Mouse (Mus musculus): Measurements from ENCODE around the gene Rasgrf1.

Rasgrf1 gene

DNA sequence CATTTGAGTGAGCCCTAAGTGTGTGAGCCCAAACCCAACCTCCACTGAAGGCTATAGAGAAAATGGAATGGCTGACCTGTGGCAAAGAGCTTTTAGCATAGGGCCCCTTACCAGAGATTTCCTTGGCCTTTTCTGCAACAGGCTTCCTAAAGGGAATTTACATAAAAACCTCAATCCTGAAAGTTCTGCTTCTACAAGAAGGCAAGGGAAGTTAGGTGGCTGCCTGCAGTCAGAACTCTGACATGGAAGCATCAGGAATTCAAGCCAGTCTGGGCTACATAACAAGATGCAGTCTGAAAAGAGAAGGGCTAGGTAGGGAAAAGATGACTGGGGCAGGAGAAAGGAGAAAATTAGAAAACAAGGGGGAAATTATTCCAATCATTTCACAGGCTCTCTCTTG lies 1.8 kb upstream of the Rasgrf1 start:
- DNase-seq = no peak

DNA sequence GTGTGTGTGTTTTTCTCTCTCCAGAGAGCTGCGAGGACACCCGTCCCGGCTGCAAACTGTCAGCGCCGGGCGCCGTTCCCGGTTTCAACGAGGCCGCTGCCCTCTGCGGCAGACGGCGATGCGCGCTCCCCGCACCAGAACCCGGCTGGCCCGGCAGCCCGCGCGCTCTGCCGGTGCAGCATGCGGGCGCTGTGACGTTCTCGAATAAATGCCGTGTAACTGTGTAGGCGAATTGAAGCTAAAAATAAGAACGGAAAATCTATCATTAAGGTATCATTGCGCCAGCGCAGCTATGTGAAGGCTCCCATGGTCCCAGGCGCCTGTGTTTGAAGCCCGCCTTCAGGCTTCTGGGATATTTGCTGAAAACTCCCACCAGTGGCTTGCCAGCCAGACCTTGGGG lies 1.1 kb upstream of the Rasgrf1 start:
- peak; percentile 85 for DNase-seq

DNA sequence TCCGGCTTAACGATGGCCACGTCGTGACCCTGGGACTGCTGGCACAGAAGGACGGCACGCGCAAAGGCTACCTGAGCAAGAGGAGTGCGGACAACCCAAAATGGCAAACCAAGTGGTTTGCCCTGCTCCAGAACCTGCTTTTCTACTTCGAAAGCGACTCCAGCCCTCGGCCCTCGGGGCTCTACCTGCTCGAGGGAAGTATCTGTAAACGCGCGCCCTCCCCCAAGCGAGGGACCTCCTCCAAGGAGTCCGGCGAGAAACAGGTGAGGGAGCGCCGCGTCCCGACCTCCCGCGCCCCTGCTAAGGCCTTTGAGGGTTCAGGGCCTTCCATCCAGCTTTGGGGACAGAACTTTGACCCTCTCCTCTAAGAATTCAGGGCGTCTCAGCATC lies 298 bp downstream of the Rasgrf1 start:
- peak in 1 of 2 experiments; percentile 43 for DNase-seq

DNA sequence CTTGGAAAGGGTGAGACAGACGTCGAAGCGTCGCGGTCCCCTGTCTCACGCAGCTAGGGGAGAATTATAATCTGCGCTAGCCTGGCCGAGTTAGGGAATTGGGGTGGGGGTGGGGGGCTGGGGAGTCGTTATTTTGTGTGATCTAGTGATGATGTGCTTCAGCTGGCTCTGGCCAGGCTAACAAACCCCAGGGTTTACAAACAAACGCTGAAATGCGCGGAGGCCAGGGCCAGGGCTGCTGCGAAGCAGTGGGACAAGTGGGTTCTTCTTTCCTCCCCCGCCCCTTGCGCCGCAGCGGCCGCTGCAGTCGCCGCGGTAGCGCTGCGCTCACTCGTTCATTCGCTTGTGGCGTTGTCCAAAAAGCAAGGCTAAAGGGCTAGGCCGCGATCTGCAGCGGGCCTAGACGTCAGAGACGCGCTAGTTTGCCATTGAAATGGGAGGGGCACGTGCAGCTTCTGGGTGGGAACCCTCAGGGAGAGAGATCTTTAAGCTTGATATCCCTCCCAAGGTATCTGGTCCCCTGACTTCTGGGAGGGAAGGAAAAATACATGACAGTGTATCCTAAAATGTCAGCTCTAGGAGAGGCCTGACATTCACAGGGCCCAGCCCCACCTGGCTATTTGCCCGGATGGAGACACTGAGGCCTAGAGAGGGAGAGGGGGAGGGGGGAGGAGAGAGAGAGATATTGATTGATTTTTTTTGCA lies 1.2 kb downstream of the Rasgrf1 start:
- peak; percentile 39 to 42 for DNase-seq

DNA sequence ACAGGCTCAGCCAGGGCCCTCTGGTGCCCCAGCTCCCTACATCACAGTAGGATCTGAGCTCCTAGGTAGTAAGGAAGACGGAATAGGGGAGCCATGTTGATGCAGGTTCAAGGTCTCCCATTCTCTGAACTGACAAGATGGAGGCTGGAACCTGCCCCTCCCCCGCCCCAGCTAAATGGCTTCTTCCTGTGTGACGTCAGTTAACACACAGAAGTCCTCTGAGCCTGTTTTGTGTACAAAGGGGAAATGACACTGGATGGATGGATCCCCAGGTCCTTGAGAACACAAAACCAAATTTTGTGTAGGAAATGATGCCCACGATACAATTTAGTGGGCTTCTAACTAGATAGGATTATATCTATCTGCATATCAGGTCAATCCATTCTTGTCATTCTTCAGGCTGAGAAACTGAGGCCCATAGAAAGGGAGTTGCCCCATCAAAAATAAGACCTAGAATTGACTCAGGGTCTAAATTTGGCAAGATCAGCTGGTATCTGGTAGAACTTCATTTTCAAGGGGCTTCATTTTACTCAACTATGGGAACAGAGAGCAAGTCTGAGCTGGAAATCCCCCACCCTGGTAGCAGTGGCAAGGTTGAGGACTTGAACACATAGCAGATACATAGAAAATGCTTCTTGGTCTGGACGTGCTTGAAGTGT lies 2.3 kb downstream of the Rasgrf1 start:
- no peak for DNase-seq

DNA sequence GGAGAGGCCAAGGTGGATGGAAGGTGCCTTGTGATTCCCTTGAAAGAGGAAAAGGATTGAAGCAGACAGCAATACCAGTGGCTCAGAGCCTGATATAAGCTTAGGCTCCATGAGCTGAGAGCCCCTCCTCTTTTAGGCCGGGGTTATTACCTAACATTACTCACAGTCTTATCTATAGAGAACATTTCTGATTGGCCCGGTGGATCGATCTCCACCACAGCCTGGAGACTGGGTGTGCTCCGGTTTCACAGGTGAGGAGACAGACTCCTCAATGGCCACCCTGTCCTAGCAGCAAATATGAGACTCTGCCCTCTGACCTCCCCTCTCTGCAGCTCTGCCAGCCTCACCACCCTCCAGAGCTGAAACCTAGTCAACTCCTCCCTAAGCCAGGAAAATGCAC lies 3.4 kb downstream of the Rasgrf1 start:
- no peak for DNase-seq

DNA sequence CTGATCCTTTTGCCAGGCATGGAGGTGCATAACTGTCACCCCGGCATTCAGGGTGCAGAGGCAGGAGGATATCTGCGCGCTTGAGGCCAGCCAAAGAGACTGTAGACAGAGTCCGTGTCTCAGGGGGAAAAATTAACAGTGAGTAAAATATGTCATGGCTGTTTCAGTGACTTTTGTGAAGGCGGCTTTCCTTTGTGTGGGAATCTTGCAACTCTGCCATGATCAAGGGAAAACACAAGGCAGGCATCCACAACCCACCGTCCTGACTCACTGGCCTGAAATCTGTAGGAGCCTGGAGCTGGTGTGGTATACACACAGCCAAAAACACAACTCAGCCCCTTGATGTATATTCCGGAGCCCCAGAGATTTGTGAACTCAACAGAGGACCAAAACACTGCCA lies 6.8 kb downstream of the Rasgrf1 start:
- DNase-seq = no peak

DNA sequence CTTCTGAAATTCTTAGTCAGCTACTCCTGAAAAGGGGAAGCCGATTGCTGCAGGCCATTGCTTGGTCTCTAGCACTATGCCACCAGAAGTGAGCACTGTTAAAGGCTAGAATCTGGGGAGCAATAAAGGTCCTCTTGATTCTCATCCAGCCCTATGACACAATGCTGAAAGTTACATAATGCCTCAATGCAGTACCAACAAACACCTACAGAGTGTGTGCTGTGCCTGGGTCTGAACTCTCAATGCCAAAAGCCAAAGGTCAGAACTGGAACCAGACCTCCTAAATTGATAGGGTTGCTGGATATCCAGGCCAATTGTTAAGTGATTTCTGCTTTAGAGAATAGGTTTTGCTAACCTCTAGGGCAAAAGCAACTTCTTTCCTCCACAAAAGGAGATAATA lies 7.7 kb downstream of the Rasgrf1 start:
- DNase-seq = no peak

DNA sequence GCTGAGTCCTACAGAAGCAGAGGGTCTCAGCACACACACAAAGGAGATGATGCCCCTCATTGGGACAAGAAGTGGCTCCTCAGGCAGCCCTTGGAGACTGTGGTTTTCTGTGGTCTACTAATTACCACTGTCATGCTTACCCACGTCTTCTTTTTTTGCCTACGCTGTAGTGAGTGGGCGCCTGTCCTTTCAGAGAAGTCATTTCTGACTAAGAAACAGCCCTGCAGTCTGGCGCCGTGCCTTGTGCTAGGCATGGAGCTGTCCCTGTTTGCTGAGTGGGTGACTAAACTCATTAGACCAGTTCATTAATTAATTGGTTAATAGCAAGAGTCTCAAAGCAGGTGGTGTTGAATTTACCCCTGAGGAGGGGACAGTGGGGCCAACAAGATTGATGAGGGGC lies 9.1 kb downstream of the Rasgrf1 start:
- DNase-seq = peak in 1 of 2 experiments; percentile 24

DNA sequence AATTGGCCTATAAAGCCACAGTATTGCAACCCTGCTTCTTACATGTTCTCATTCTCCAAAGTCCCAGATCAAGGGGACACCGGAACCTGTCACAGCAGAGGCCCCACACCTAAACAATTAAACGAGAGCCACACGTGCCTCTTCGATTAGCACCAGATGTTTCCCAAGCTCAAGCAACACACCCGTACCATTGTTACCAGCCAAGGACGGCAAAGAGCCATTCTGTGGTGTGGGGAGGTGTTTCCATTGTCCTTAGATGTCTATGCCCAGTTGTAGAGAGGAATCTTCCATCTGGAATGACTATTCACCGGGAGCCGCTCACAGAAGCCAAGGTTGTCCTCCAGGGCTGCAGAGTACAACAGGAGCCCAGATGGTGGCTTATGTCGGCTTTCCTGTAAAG lies 11.4 kb downstream of the Rasgrf1 start:
- no peak for DNase-seq

DNA sequence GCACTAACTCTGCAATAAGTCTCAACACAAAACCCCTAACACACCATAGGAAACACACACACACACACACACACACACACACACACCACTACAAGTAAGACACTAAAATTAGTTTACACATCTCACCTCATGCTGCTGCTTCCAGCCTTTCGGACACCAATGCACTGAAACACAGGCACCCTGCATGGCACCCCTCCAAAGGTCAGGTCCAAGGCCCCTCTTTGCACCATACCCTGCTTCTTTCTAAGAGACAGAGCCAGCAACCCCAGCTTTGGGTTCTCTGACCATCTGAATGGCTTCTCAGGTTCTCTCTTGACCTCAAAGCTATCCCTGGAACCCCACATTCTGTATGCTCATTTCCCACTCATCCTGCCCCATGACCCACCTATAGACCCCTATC lies 13.0 kb downstream of the Rasgrf1 start:
- no peak for DNase-seq

DNA sequence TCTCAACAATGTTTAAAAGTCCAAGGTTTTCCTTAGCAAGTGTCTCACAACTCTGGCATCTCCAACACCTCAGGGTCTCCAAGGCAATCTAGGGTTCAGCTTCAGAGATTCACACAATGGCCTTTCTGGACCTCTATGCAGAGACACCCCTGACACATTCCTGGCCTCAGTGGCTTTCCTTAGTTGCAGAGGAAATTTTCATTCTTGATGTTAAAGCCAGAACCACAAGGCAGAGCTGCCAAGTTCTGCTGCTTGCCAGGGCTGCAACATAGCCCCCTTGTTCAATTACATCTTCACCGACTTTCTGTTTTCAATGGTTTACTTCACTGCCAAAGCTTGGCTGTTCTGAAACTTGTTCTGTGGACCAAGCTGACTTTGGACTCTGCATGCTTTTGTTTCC lies 15.1 kb downstream of the Rasgrf1 start:
- DNase-seq = no peak

DNA sequence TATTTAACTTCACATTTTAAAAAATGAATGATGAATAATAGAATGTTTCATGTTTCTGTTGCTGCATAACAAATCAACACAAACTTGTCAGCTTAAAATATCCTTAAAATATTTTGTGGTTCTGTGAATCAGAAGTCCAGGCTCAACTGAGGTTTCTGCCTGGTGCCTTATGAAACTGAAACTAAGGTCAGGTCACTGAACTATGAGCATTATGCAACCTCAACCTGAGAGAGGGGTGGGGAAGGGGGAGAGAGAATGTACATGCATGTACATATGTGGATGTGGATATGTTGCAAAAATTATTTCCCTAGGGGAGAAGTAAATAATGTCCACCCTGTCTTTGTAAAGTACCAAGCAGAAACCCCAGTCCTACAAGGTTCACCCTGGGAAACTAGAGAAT lies 18.8 kb downstream of the Rasgrf1 start:
- DNase-seq = no peak

DNA sequence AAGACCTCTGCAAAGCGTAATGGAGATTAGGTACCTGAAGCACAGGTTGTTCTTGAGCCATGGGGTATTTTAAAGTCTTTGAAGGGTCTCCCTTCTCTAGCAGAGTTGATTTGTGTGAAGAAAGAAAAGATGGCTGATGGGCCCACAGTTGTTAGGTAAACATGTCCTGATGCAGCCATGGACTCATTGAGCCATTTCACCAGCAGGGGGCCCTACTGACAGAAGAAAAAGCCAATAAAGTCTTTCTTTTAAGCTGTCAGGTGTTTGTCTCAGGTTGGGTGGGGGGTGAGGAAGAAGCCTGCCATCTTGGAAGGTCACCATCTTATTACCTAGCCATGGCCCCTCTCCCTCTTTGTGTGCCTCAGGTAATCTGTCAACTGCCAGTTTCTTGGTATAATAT lies 30.7 kb downstream of the Rasgrf1 start:
- DNase-seq = no peak

DNA sequence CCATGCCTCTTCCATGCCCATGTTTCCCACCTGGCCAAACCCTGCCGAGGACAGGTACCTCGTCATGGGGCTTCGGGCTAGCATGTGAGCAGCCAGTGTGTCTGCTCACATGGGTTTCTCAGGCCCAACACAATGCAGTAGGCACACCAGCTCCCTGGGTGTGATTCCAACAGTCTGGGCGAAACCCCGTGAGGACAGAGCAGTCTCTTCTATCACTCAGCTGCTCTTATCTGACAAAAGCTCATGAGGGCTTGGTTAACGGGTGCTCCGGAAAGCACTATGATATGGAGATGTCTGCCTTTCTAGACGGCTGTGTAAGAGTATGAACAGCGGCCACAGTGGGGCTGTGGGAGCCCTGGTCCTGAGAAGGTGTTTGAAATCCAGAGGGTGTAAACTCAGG lies 37.1 kb downstream of the Rasgrf1 start:
- no peak for DNase-seq

DNA sequence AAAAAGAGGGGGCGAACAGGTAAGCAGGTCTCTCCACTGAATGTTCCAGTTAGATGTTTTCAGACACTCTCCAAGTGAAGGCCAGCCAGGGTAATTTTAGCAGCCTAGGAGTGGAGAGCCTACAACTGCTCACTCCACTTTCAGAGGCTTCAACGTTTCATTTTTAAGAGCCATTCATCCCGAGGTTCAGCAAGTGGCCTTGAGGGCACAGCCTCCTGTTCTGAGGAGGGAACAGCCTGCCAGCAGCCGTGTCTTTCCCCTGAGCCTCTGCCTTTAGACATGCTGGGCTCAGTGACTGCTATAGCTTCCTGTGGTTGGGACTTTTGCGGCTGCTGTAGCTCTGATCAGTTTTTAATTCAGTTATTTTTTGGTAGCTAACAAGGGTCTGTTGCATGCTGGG lies 38.9 kb downstream of the Rasgrf1 start:
- no peak for DNase-seq

DNA sequence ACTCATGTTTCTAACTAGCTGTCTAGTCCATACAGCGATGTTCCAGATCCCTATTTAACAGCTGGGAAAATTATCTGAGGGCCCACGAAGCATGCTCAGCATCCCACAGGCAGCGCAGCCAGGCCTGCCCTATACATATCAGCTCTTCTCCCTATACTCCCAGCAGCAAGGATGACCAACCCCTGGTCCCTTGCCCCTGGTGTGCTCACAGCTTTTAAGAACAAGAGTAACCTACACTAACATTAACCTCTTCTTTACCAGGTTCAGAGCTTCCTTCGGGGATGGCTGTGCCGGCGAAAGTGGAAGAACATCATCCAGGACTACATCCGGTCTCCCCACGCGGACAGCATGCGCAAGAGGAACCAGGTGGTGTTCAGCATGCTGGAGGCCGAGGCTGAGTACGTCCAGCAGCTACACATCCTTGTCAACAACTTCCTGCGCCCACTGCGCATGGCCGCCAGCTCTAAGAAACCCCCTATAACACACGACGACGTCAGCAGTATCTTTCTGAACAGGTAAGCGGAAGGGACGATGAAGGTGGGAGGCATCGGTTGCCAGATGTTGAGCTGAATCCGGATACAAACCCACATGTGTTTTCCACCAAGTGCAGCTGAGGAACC lies 44.0 kb downstream of the Rasgrf1 start:
- DNase-seq = no peak

DNA sequence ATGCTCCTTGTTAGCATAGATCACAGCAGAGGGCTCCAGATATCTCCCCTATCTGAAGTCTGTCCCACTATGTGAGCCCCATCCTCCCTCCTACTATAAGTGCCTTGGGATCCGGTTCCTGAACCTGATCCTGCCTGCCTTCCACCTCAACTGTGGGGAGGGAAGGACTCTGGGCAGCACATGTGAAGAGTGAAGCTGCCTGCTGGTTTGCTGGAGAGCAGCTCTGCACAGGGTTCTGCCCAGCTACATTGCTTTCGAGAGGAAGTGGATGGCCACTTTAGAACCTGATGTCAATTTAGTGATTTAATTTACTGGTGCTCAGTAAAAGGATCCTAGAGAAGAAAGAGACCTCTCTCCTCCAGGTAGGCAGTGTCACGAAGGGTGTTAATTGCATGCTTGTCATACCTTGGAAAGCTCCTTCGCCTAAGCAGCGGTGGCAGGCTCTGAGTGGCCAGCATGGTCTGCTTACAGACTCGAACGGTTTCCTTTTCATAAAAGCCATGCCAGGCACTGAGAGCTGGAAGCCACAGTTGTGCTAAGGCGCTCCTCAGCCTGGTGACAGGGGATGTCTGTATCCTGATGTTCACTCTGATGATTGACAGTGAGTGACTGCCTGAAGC lies 45.3 kb downstream of the Rasgrf1 start:
- DNase-seq = no peak

DNA sequence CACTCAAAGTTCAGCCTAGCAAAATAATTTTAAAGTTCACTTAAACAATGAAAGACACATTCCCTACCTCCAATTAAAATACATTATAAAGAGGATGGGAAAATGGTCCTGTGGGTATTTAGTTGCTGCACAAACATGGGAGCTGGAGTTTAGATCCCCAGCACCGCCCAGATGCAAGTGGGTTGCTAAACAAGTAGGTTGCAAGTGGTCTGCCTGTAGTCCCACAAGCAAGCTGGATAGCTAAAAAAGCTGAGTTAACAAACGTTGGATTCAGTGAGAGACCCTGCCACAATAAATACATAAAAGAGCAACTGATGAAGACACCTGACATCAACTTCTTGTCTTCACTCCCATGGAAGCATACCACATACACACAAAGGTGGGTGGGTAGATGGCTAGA lies 49.3 kb downstream of the Rasgrf1 start:
- no peak for DNase-seq

DNA sequence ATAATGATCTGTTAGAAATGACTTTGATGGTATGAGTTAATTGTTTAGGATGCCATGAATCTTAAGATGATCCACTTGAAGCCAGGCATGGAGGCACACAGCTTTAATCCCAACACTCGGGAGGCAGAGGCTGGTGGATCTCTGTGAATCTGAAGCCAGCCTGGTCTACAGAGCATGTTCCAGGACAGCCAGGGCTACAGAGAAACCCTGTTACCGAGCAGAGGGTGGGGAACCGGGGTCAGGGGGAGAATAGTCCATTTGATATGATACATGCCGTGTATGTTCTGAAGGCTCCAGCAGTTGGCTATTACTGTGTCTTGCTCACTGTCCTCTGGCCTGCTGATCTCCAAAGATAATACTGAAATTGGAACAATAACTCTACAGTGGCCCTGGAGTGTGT lies 54.4 kb downstream of the Rasgrf1 start:
- no peak for DNase-seq

DNA sequence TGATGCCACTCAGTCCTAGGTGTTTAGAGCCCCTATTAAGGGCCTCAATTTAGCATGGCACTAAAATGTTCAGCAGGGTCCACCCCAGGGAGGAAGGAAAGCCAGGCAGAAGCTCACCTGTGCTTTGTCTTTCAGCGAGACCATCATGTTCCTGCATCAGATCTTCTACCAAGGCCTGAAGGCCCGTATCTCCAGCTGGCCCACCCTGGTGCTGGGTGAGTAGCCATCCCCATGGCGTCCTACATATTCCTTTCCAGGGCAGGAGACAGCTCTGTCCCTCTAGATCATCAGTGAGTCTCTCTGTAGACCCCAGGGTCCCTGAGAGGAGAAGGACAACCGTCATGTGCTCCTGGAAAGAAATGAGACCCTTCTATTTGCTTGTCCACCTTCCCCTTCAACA lies 58.0 kb downstream of the Rasgrf1 start:
- no peak for DNase-seq

DNA sequence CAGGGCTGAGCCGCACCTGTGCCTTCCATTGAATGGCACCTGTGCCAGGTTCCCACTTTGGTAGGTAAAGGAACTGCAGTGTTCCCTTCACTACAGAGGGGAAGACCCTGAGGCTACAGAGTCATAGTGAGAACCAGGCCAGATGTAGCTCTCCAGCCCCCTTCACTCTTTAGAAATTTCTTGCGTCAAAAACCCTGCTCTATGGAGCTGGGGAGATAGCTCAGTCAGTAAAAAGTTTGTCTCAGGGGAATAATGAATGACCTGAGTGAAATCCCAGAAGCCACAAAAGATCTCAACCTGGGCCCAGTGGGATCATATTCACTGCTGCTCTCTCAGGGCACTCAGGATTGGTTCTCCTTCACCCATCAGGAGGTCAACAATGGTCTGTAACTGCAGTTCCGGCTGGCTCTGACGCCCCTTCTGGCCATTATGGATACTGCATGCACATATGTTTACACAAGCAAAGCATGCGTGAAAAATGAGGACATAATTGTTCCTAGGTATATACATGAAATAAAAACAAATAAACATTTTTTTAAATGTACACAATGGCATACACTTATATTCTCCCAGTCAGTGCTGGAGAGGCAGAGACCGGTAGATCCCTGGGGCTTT lies 59.2 kb downstream of the Rasgrf1 start:
- DNase-seq = peak in 1 of 2 experiments; percentile 42

DNA sequence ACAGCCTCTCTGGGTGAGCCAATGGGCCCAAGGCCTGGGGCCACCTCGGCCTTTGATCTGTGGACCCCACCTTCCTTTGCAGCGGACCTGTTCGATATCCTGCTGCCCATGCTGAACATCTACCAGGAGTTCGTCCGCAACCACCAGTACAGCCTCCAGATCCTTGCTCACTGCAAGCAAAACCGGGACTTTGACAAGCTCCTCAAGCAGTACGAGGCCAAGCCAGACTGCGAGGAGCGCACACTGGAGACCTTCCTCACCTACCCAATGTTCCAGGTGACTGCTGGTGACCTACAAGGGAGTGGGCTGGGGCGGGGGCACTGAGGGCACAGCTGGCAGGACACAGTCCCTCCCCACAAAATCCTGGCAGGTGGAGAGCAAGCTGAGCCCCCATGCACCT lies 60.6 kb downstream of the Rasgrf1 start:
- DNase-seq = no peak

Measured in cerebellum, postnatal 14 days (tissue).